Mouse (Mus musculus) spleen, adult 2 months (tissue): ENCODE measurements at regions not wholly inside any gene's neighbourhood (a gene's known extent, or its start where the extent isn't known, plus 50 kb on each side); places are given as distances from the start of the nearest gene placed in this dataset.

ENCODE experiments used
- DNase-seq, 2 experiments: peaks; one replicate each; pipeline versions ENCODE4 v3.0.0 to v3.0.0-alpha.2; 2012 to 2021; ENCODE audit warnings: low spot score in 2 of 2, low read depth in 1 of 2
- H3K27ac ChIP-seq: fragments of 200-500 bp; 2 replicates; pipeline ENCODE4 v1.5.1; 2012; ENCODE audit warnings: low read length, inconsistent platforms; ENCODE audit not compliant: insufficient read depth
- H3K27me3 ChIP-seq: fragments of 200-500 bp; 2 replicates; pipeline ENCODE4 v1.6.1; 2012; ENCODE audit warnings: mild to moderate bottlenecking, moderate library complexity, low read length, inconsistent platforms; ENCODE audit not compliant: control insufficient read depth, insufficient read depth
- H3K36me3 ChIP-seq: fragments of 200-500 bp; 2 replicates; pipeline ENCODE4 v1.6.1; 2012; ENCODE audit warnings: mild to moderate bottlenecking, low read length, inconsistent platforms; ENCODE audit not compliant: control insufficient read depth, insufficient read depth
- H3K4me1 ChIP-seq: fragments of 200-500 bp; 2 replicates; pipeline ENCODE4 v1.6.1; 2011; ENCODE audit warnings: inconsistent platforms; ENCODE audit not compliant: control insufficient read depth, insufficient read depth, insufficient read length
- H3K4me3 ChIP-seq: fragments of 200-500 bp; 2 replicates; pipeline ENCODE4 v1.5.1; 2011; ENCODE audit warnings: mild to moderate bottlenecking, inconsistent platforms; ENCODE audit not compliant: insufficient read depth, insufficient read length; ENCODE audit errors: extremely low read depth
- CTCF ChIP-seq: fragments of 200-500 bp; IDR thresholded peaks from 2 replicates; pipeline ENCODE4 v1.5.1; 2011; ENCODE audit warnings: mild to moderate bottlenecking, inconsistent platforms; ENCODE audit not compliant: insufficient read depth, insufficient read length, insufficient replicate concordance; ENCODE audit errors: extremely low read depth
- POLR2A ChIP-seq: fragments of 200-500 bp; IDR thresholded peaks from 2 replicates; pipeline ENCODE4 v1.6.1; 2011; ENCODE audit warnings: low read depth, low read length, inconsistent platforms
- WGBS: fragments of 180-500 bp; shearing (Covaris S2); methylation state at CpG from one replicate; pipeline ENCODE4 v1.1.7; 2018; 5-methylcytosine and 5-hydroxymethylcytosine counted together

GRCm38 (mm10) chr9:84394536-84395314 is 469.8 kb downstream of the Bckdhb start:
- Histone ChIP-seq H3K27ac (no peak overlapping the region), H3K4me3 (no peak overlapping the region), H3K4me1 (no peaks in the 10 kb centered on the region), H3K27me3 (no peaks in the 10 kb centered on the region), H3K36me3 (no peaks in the 10 kb centered on the region)
- WGBS: 55% methylated on average over 3 of the region's 3 CpGs
- no peak for DNase-seq
- TF ChIP-seq POLR2A (no peak), CTCF (no peak)

- no peaks in the 10 kb centered on the region for H3K4me1 ChIP-seq
- no peak for DNase-seq
- no peaks in the 10 kb centered on the region for H3K27me3 ChIP-seq
- no peak overlapping the region for H3K4me3 ChIP-seq
- H3K27ac ChIP-seq: no peak overlapping the region
- H3K36me3 ChIP-seq: no peaks in the 10 kb centered on the region
- TF ChIP-seq POLR2A: no peak
- TF ChIP-seq CTCF: no peak
- WGBS: 92% methylated on average over 3 of the region's 3 CpGs
These were observed 474.5 kb downstream of the Bckdhb start for GRCm38 (mm10) chr9:84399481-84399880.

- no peak overlapping the region for H3K4me3 ChIP-seq
- WGBS: 78% methylated on average over 10 of the region's 10 CpGs
- no peak overlapping the region for H3K27ac ChIP-seq
- no peaks in the 10 kb centered on the region for H3K36me3 ChIP-seq
- DNase-seq: no peak
- TF ChIP-seq CTCF: no peak
- TF ChIP-seq POLR2A: no peak
- H3K4me1 ChIP-seq: no peaks in the 10 kb centered on the region
- no peaks in the 10 kb centered on the region for H3K27me3 ChIP-seq
These were observed 483.6 kb downstream of the Bckdhb start for GRCm38 (mm10) chr9:84408260-84409203.
